Mouse (Mus musculus) c-Kit-negative CD71-positive TER-119-positive erythroid progenitor cells, embryonic 14.5 days (primary cell): ENCODE measurements at regions not wholly inside any gene's neighbourhood (a gene's known extent, or its start where the extent isn't known, plus 50 kb on each side); places are given as distances from the start of the nearest gene placed in this dataset.

Source experiments
- DNase-seq: peaks from one replicate; pipeline ENCODE4 v3.0.0-alpha.2; 2013; ENCODE audit warnings: low read depth, low spot score

DNA sequence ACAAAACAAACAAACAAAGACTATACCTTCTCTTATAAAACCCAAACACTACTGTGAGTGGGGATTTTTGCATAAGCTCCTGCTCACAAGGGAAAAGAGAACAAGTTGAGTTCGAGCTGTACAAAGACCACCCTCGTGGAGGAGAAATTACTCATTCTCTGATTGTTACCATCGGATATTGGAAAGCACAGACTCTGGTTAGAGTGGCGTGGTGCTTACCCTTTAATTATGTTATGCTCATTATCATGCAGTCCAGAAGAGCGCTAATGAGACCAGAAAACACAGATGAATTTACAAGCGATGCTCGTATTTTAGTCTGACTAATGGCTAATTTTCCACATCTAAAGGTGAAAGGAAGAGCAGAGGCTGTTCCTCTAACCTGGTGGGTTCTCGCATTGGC lies 721.7 kb upstream of the Cited2 start:
- DNase-seq: no peak

DNA sequence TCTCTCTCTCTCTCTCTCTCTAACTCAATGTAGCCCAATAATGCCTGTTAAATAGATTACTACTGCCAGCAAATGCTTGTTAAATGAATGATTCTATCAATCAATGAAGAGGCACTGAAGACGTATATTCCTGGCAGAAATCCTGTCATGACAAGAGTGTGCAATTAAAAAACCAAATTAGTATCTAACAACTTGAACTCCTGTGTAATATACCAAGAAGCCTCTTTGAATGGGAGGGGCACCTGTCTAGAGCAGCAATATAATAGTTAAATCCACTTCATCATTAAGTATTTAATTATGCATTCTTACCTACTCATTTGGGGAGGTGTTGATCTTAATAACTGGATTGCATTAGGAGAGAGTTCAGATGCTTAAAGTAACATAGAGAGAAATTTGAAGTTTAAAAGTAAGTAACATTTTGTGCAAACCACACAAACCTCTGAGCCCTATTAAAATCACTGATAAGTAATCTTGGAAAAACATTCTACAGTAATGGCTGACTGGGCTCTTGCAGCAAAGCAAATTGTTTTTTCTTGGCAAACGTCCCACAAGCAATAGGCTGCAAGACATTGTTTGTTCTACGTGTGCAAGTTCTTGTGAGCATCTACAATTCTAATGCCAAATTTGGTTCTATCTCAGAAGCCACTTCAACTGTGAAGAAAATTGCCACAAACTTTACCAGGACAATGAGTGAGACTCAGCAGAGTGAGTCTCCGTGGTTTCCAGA lies 719.7 kb upstream of the Cited2 start:
- no peak for DNase-seq

DNA sequence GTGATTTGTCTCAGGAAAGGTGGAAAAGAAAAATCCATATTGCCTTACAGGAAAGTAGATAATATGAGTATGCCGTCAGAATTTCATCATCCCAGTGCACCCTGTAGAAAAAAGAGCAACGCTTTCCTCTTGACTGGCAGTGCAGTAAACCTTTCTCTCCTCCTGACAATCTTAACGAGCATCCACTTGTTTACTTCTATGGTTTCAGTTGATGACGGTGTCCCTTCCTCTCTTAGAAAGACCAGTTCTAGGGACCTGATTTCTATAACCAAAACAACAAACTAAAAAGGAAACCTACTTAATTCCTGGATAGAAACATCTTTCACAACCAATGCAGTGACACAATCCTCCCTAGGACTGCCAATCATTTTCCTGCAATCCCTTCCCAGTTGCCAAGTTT lies 714.3 kb upstream of the Cited2 start:
- DNase-seq: no peak

DNA sequence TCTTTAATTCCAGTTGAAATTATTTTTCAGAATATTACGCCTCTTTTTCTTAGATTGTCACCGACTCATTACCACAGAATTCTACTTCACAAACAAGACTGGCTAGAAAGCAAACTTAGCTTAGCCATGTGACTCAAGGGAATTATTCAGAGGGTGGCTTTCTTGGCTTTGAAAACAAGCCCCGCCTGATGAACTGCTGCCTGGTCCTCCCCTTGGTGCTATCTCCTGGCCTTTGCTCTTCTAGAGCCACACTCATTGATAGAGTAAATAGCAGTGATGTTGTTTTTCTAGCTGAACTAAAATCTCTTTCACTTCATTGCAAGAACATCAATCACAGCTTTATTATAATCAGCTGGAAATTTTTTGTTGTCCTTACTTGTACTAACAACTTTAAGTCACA lies 713.0 kb upstream of the Cited2 start:
- no peak for DNase-seq

DNA sequence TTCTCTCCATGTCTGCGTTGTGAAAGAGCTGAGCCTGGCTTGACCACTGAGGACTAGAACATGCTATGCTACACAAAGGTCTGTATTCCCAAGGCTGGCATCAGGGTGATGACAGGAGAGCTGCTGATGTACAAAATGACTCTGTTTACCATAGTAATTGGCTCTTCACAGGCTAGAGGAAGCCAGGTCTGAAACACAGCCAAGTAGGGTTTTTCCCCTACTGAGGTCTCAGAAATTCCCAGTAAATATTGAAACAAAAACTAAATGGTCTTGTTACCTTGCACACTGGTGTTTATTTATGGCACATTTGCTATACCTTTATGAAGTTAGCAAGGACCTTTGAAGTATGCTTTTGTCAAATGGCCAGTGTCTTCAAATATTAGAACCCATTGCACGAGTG lies 711.1 kb upstream of the Cited2 start:
- no peak for DNase-seq

DNA sequence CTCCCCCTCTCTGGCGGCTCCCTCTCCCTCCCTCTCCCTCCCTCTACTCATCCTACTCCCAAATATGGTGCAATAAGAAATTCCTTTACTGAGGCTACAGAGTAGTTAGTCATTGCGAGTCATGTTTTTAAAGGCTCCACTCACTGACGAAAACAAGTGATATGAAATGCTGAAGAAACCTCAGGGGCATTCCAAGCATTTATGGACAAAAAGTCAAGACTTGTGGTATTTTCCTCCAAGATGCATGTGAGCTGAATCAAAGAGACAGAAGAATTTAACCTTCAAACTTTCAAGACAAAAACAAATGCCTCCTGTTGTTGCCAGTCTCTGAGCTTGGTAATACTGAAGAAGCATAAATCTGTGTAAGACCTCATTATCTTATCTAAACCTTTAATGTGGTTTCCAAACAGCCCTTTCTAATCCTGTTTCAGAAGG lies 710.5 kb upstream of the Cited2 start:
- no peak for DNase-seq

DNA sequence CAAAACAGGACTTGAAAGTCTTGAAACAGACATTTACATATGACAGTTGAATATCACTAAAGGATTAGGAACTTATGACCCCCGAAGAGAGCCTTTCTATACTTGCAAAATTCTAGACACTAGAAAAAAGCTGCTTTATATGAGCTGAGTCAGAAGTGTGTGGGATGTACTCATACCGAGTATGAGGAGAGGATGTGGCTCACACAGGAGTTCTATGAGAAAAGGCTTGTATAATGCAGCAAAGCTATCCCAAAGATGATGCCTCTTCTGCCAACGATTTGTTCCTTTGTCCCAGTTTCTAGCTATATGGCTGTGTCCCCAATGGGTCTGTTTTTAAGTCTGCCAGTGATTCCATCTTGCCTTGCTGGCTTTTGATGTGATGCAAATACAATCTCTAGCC lies 708.2 kb upstream of the Cited2 start:
- DNase-seq: no peak

DNA sequence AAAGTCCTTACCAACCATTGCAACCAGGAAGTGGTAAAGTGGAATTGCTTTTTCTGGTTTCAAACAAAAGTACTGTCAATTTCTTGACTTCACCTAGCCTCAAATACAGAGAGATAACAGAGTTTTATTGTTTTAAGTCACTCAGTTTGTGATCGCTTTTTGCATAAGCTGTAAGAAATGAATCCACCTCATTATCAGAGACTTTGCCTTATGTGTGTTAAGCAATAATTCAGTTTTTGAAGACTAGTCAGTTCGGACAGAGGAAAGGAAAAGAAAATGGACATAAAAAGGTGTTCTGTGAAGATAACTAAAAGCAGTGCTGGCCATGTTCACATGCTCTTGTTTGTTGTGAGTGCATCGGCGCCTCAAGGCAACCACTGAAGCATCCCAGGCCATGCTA lies 706.2 kb upstream of the Cited2 start:
- no peak for DNase-seq

DNA sequence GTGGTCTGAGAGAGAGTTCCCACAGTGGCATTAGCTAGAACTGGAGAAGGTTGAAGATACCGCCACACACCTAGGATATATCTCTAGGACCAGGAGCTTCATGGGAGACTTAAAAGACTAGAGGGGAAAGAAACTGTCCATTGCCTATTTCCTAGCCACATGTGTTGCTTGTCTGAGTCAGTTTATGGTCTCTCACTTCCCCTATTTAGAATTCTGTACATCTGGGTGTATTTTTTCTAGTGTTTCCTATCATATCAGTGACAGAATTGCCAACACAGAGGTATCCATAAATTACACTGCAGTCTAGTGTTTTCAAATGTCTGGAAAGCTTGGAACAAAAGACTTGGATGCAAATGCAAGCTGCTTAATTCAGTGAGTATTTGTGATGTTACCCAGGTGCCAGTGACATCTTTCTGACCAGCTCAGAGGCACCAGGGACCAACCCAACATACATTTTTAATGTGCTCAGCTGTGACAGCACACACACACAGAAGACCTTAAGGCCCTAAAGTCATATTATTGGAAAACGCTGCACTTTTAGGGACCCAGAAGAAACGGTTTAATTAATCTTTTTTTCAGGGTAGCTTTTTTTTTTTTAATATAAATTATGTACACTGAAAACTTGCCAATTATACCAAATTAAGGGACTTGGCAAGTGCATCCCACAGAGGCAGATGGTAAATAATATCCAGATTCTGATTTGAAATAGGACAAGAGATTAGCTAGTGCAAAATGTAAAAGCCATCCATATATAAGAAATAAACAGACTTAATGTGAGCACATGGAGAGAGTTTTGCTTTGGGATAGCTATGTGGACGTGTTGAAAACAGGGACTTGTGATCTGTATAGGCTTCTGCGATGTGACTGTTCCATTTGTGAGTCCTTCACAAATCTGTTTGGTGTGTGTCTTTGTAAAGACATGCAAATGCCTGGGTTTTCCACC lies 700.5 kb upstream of the Cited2 start:
- no peak for DNase-seq

DNA sequence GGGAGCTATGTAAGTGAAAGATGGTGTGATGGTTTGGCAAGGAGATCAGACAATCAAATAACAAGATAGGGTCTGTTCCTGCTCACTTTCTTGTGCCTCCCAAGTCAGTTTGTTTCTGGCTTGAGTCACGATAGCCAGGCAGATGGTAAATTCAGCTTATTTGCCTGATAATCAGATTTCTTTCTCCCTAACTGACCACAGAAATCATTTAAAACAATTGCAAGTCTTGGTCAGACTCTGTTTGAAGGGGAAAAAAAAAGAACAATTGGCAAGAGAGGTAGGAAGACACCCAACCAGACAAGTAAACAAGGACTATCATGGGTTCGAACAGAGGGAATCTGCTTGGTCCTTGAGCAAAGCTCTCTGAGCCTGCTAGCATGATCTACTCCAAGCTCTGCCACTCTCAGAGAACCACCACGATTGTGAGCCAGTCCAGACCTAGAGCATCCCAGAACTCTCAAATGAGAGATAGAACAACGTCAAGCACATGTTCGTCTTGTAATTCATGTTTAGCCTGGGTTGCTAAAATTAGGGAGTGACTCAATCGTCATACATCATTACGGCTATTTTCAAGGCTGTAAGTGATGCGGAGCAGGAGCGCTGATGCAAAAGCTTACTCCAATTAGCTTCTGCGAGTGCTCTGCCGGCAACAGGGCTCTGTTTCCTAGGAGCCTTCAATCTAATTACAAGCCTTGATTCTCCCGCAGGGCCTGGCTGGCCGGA lies 699.3 kb upstream of the Cited2 start:
- DNase-seq: no peak

DNA sequence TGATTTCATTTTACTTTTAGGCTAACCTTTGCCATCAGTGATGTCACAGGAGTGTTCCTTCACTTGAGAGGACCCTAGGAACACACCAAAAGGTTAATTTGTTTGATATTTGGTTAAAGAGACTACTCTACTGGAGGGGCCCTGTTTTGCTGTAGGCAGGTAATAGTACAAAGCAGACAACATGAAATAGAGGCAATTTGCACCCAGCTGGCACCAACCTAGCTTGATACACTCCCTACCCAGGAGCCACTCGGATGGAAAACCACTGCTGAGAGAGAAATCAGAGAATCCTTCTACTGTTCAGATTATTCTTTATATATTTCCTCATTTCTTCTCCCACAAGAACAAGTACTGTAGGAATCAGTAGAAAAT lies 698.7 kb upstream of the Cited2 start:
- no peak for DNase-seq

DNA sequence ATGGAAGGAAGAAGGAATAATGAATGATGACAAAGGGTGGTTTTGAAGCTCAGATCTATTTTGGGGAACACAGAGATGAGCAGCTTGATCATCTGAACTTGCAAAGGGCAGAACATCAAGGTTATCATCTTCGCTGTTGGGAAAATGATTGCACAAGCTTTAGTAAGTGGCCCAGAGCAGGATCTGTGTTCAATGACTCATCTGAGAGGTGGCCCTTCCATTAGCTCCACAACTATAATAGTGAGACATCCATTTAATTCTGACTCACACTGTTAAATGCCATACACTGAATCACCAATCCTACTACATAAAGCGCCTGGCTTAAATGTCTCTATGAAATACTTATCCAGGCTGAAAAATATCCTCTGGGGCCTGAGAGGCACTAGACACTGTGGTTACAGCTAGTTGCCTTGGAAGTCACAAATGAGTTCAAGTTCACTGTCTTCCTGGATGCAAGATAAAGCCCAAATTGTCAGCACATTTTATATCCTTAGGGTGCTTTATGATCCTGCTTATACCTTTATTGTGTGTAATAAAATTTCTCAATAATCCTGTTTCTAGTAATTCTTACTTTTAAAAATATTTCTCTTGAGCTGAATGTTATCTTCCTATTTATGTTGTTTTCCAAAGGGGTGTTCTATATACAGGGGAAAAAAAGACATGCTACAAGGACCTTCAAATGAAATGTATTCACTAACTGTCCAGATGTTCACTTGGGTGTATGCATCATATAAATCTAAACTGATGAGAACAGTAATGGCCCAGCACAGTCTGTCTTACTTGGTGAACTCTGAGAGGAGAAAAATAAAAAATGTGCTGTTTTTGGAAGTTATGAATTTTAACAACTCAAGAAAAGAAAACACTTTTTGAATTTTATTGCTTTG lies 687.9 kb upstream of the Cited2 start:
- DNase-seq: no peak

DNA sequence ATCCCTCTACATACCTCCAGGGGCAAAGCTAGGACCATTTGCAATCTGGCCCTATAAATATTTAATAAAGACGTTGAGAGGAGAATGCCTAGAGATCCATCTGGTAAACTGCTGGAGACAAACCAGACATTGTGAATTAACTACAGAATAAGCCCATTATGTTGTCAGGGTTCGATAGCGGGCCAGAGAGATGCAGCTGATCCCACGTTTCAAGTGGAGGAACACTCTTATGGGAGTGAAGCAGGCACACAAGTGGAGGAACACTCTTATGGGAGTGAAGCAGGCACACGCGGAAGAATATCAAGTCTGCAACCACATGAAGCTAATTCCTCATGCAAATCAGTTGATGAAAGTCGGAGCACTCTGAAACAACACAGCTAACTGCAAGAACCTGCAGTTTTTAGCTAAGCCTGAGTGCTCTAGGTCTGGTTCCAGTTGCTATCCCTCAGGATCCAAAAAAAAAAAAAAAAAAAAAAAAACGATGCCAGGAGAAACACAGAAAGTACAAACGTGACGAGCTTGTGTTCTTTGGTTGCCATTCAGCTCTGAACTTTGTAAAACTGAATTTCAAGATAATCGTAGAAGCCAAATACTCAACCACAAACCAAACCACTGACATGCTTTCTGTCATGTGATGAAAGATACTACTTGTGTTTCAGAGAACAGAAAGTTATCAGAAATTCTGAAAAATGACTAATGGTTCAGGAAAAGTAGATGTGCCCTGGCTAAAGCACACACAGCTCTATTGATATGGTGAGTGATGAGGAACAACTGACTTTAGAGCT lies 684.6 kb upstream of the Cited2 start:
- DNase-seq: no peak

DNA sequence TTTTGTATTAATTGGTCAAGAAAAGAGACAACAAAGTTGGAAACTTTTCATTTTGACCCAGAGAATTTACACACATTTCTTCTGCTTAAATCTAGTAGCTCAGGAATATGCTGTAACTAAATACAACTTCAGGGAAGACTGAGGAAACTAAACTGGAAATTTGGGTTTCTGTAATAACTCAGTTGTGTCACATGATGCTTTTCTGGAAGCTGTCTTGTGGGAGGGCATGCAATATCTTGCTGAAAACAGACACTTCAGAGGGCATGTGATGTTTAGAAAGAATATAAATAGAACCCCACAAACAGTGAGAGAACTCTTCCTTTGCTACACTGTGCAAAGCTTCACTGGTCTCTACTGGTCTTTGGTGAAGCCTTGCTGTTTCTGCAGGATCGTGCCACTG lies 680.9 kb upstream of the Cited2 start:
- no peak for DNase-seq

DNA sequence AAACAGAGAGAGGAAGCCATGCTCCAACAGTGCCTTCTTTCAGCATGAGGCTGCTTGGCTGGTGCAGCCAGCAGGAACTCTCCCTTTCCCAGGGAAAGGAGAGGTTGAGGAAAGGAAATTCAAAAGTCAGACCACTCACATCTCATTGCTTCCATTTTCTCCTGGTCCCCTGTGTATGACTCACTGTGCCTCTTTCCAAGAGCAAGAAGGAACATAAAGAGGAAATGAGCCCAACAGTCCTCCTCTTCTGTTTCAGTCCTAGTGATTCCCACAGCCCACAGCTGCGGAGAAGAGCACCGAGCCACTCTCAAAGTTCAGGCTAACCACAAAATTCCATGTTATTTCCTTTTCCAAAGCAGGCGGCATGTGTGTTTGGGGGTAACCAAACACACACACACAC lies 680.0 kb upstream of the Cited2 start:
- DNase-seq: no peak

DNA sequence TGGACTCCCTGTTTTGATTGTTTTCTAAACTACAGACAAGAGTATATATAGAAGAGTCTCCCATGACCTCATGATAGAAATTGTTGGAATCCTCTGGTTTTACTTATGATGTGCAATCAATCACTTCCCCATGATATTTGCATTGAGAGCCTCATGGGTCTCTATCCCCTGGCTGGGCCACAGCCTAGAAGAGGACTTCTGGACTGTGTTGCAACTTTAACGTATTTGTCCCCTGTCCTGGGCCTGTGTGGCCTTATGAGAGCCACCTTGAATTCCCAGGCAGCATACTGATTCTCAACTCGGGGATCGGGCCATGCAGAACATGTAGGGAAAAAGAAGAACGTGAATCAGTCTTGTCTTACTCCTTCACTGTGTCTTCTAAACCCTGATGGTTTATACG lies 676.3 kb upstream of the Cited2 start:
- DNase-seq: no peak

DNA sequence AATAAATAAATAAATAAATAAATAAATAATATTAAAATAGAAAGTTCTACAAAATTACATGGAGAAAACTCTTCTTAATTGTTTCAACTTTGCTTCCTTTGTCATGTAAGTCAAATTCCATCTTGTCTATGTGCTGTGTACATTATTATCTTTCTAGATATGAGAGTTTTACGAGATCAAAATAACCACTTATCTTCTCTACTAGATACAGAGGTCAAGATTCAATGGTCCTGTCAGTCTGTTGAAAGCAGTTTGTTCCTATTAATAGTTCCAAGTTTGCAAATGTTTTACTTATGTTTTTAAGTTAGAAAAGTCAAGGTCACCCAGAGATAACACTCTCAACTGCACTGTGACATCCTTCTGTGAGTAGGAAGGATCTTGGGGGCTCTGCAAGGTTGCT lies 650.1 kb upstream of the Cited2 start:
- DNase-seq: no peak

DNA sequence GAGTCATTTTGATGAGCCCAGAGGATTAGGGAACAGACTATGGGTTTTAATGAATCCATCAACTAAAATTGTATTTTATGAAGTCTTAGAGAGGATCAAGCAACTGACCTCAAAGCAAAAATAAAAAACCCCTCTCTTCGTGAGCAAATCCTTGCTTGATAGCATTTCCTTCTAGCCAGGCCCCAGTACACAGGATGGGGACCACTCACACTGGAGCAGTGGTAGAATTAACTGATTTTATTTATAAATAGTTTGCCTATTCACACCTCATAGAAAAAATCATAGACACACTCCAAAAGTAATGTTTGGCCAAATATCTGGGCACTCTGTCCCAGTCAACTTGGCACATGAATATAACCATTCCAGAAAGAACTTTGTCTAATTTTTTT lies 649.0 kb upstream of the Cited2 start:
- no peak for DNase-seq

DNA sequence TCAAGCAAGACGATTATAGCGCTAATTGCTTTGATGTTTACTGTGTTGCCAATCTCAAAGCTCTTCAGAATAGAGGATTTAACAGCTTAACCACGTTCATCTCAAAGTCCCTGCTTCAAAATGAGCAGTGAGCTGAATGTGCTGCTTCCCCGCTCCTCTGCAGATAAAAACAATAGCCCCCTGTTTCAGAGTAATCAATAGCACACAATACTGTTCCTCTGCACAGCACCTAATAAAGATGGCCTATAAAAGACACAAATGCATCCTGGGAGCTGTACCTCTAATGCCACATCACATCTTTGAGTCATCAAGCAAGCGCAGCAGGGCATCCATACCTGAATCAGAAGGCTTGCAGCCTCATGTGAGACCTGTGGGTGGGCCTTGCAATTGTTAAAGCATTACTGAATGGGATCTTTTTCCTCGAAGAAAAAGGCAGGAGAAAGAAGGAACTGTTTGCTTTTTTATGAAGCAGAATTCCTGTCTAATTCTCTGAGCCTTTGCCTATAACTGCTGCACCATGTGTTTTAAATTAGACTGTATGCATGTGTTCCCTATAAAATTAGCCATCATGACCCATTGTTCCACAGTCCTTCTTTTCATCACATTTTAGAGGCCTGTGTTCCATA lies 648.5 kb upstream of the Cited2 start:
- no peak for DNase-seq

DNA sequence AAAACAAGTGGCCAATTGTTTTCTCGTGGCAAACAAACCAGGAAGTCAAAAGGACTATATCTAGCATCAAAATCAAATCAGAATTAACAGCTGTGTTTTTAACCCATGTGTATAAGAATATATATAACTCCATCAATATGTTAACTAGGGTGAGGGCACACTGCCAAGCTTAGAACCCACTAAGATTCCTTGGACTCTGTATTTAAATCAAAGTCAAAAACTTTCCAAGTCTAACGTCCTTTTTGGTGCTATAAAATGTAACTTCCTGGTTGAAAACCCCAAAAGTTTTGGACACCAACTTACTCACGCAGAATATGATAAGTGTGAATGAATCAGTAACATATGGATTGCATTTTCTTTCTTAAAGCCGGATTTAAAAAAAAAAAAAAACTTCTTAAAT lies 647.9 kb upstream of the Cited2 start:
- no peak for DNase-seq
